Mouse (Mus musculus): ENCODE measurements around the gene Tmem230.

DNA sequence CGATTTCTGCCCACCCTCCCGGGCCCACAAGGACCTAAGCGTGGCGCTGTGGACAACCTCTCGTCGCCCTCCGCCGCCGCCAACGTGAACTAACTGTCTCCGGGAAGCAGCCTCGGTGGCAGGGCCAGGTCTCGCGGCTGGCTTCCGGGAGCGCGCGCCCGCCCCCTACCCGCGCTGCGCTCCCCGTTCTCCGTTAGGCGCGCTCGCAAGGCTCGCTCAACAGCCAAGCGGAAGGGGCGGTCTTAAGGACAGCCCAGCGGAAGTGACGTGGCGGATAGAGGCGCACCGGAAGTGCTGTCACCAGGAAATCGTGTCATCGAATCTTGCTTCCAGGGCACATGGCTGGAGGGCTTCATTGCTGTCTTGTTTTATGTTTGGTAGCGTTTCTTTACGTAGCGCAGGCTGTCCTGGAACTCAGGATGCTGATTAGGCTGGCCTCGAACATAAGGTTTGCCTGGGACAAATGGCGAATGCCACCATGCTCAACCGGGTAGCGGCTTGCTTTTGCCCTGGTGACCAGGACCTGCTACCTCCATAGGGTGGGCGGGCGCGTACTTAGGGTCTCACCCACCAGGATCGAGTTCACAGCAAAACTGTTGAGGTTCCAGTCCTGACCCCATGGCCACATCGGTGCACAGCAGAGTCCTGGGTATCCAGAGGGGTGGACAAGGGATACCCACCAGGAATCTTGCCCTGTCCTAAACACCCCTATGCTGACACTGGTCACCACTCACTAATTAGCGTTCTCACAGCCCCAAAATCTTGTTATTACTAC lies at the start of gene Tmem230:
- TF ChIP-seq POLR2A (IDR thresholded peaks at IDR 0.05; ENCODE audit: insufficient read depth, low read depth, low read length) (peak; percentile 78), CTCF (IDR thresholded peaks at IDR 0.05; ENCODE audit: insufficient read depth, low read depth, low read length) (no peak)

Data from olfactory bulb, adult 2 months (tissue).